Mouse (Mus musculus) forebrain, embryonic 12.5 days (tissue): ENCODE data around the gene Pmp22. TPM values are rescaled to one million over a fixed set of nuclear protein-coding genes. Genes with fewer than 3 reads are reported as not detected.

Source experiments
- ATAC-seq: fragments of 200-750 bp; cut with Nextera tagmentation; 2 replicates; pipeline ENCODE4 v1.8.0; 2017; ENCODE audit warnings: moderate TSS enrichment; ENCODE audit not compliant: low FRiP score
- H3K27ac ChIP-seq: fragments of 300-500 bp; sonication (generic); 2 replicates; pipeline ENCODE4 v1.5.1; 2016; ENCODE audit warnings: mild to moderate bottlenecking
- H3K27me3 ChIP-seq: fragments of 300-500 bp; sonication (generic); 2 replicates; pipeline ENCODE4 v1.6.1; 2016; ENCODE audit warnings: mild to moderate bottlenecking
- H3K36me3 ChIP-seq: fragments of 300-500 bp; sonication (generic); replicated peaks from 2 replicates; pipeline ENCODE4 v1.6.1; 2016; ENCODE audit warnings: mild to moderate bottlenecking
- H3K4me1 ChIP-seq: fragments of 300-500 bp; sonication (generic); 2 replicates; pipeline ENCODE4 v1.6.1; 2016
- H3K4me2 ChIP-seq: fragments of 300-500 bp; sonication (generic); 2 replicates; pipeline ENCODE4 v1.6.1; 2016; ENCODE audit warnings: mild to moderate bottlenecking, moderate library complexity
- H3K4me3 ChIP-seq: fragments of 300-500 bp; sonication (generic); replicated peaks from 2 replicates; pipeline ENCODE4 v1.5.1; 2016; ENCODE audit warnings: mild to moderate bottlenecking
- H3K9ac ChIP-seq: fragments of 300-500 bp; sonication (generic); 2 replicates; pipeline ENCODE4 v1.6.1; 2016; ENCODE audit warnings: mild to moderate bottlenecking
- H3K9me3 ChIP-seq: fragments of 300-500 bp; sonication (generic); 2 replicates; pipeline ENCODE4 v1.6.1; 2016
- WGBS: fragments of 180-500 bp; shearing (Covaris S2); methylation state at CpG from one replicate; pipeline ENCODE4 v1.1.7; 2016; 5-methylcytosine and 5-hydroxymethylcytosine counted together
- polyA plus RNA-seq: library from polyadenylated mRNA; unstranded; fragments of >200 nt; fragmentation: Nextera tagmentation; extraction: Ambion mirVana; gene quantifications from 2 replicates; pipeline ENCODE4 v1.2.1, GENCODE M21; 2016

Gene Pmp22
- polyA plus RNA-seq, 1 experiment from 2014 or later = 20.5 TPM

DNA sequence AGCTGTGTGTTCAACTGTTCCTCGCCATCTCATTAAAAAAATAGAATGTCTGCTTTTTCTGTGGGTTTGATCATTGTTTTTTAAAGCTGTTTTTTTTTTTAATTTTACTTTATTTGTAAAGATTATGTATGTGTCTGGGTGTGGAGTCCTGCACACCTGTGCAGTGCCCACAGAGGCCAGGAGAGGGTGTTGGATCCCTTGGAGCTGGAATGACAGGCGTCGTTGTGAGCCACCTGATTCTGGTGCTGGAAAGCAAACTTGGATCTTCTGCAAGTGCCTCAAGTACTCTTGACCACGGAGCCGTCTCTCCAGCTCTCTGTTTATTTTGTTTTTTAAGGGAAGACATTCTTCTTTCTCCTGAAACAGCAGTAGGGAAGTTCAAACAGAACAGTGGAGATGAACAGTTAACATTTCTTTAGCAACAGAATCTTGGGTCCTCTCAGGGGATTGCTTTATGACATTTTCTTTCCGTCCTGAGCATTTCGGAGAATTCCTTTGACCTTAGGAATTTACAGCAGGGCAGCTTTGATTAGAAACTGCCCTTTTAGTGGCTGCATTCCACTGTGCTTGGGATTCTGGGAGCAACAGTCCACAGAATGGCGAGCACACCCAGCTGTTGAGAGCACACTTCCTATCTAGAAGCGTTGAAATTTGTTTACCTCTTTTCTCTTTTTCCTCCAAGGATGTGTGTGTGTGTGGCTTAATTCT is 39.9 kb downstream of the Pmp22 start:
- ATAC-seq = no peak
- Histone ChIP-seq H3K9me3 (no peaks in the 10 kb centered on the region), H3K36me3 (no peaks in the 10 kb centered on the region), H3K4me3 (no peak overlapping the region), H3K27ac (no peak overlapping the region), H3K4me1 (no peaks in the 10 kb centered on the region), H3K4me2 (no peak overlapping the region), H3K27me3 (no peaks in the 10 kb centered on the region), H3K9ac (no peak overlapping the region)
- 60% methylated on average over 9 of the region's 9 CpGs for WGBS

- no peaks in the 10 kb centered on the region for H3K27me3 ChIP-seq
- H3K27ac ChIP-seq = no peak overlapping the region
- WGBS = 18% methylated on average over 1 of the region's 1 CpGs
- H3K36me3 ChIP-seq = no peaks in the 10 kb centered on the region
- H3K4me3 ChIP-seq = no peak overlapping the region
- no peak for ATAC-seq
- H3K4me1 ChIP-seq = 0 out of 2 replicates have a peak, but pooled peaks cover 4% of the 10 kb centered on the region
- H3K9ac ChIP-seq = no peak overlapping the region
- H3K4me2 ChIP-seq = no peak overlapping the region
- no peaks in the 10 kb centered on the region for H3K9me3 ChIP-seq
Observed at GRCm38 (mm10) chr11:63171977-63172376, 43.2 kb downstream of the Pmp22 start.

- no peaks in the 10 kb centered on the region for H3K9me3 ChIP-seq
- no peak overlapping the region for H3K9ac ChIP-seq
- no peaks in the 10 kb centered on the region for H3K36me3 ChIP-seq
- H3K27me3 ChIP-seq = 0 out of 2 replicates have a peak, but pooled peaks cover 4% of the 10 kb centered on the region
- 93% methylated on average over 5 of the region's 5 CpGs for WGBS
- H3K4me3 ChIP-seq = no peak overlapping the region
- H3K27ac ChIP-seq = no peak overlapping the region
- no peak for ATAC-seq
- H3K4me2 ChIP-seq = no peak overlapping the region
- H3K4me1 ChIP-seq = 0 out of 2 replicates have a peak, but pooled peaks cover 4% of the 10 kb centered on the region
Observed at GRCm38 (mm10) chr11:63173604-63174003, 44.8 kb downstream of the Pmp22 start.

DNA sequence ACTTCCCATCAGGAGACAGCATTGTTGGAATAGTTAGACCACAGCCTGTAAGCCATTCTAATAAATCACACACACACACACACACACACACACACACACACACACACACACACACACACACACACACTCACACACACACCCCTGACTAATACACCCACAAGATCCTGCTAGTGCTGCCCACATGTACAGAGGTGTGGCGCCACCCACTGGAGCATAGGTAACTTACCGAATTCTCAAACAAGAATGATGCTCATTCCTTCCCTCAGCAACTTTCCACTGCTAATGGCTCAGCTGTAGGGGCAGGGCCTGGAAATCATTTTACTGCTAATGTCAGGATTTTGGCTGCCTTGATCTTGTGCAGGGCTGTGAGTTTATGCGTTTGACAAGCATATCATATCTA is 46.5 kb downstream of the Pmp22 start:
- Histone ChIP-seq H3K4me2 (no peak overlapping the region), H3K9ac (no peak overlapping the region), H3K27ac (no peak overlapping the region), H3K4me3 (no peak overlapping the region), H3K4me1 (peaks cover 10% of the 10 kb centered on the region; the same call in 1 of the 2 replicates), H3K36me3 (no peaks in the 10 kb centered on the region), H3K27me3 (0 out of 2 replicates have a peak, but pooled peaks cover 4% of the 10 kb centered on the region), H3K9me3 (no peaks in the 10 kb centered on the region)
- WGBS = 35% methylated on average over 3 of the region's 3 CpGs
- ATAC-seq = no peak

GRCm38 (mm10) chr11:63176416-63176815 is 47.6 kb downstream of the Pmp22 start:
- H3K9ac ChIP-seq = no peak overlapping the region
- 0 out of 2 replicates have a peak, but pooled peaks cover 4% of the 10 kb centered on the region for H3K27me3 ChIP-seq
- H3K4me3 ChIP-seq = no peak overlapping the region
- no peak for ATAC-seq
- no peaks in the 10 kb centered on the region for H3K36me3 ChIP-seq
- no peaks in the 10 kb centered on the region for H3K9me3 ChIP-seq
- H3K4me1 ChIP-seq = peaks cover 18% of the 10 kb centered on the region; the same call in 1 of the 2 replicates
- no peak overlapping the region for H3K4me2 ChIP-seq
- H3K27ac ChIP-seq = no peak overlapping the region
- WGBS = 75% methylated on average over 7 of the region's 7 CpGs

GRCm38 (mm10) chr11:63180262-63181101 is 51.7 kb downstream of the Pmp22 start:
- Histone ChIP-seq H3K36me3 (no peaks in the 10 kb centered on the region), H3K27me3 (0 out of 2 replicates have a peak, but pooled peaks cover 4% of the 10 kb centered on the region), H3K9me3 (no peaks in the 10 kb centered on the region), H3K9ac (no peak overlapping the region), H3K4me3 (no peak overlapping the region), H3K4me1 (peaks cover 24% of the 10 kb centered on the region; the same call in 1 of the 2 replicates), H3K4me2 (no peak overlapping the region), H3K27ac (peak overlapping the region; percentile 31; the same call in 1 of the 2 replicates)
- peak; percentile 46; the same call in 1 of the 2 replicates for ATAC-seq
- WGBS = 31% methylated on average over 7 of the region's 7 CpGs

DNA sequence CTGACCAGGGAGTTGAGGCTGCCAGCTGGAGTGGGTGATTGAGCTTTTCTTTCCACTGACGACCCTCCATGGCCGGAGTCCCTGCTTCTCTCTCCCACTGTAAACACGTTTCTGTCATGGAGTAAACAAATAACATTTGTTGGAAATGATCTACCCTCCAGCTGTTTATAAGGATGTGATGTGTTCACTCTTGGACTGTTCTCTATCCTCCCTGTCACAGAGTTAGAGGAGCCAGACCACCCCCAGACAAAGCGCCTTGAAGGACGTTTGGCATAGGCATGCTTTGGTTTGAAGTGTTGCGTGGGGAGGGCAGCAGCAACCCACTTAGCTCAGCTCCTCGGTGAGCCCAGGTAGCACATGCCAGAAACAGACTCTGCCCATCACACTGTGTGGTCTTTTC is 60.0 kb downstream of the Pmp22 start:
- WGBS = 89% methylated on average over 7 of the region's 7 CpGs
- Histone ChIP-seq H3K36me3 (no peaks in the 10 kb centered on the region), H3K4me1 (no peaks in the 10 kb centered on the region), H3K9me3 (no peaks in the 10 kb centered on the region), H3K9ac (no peak overlapping the region), H3K27me3 (no peaks in the 10 kb centered on the region), H3K4me2 (no peak overlapping the region), H3K27ac (no peak overlapping the region), H3K4me3 (no peak overlapping the region)
- no peak for ATAC-seq

GRCm38 (mm10) chr11:63198070-63198469 is 69.3 kb downstream of the Pmp22 start:
- no peak for ATAC-seq
- Histone ChIP-seq H3K27me3 (no peaks in the 10 kb centered on the region), H3K4me3 (no peak overlapping the region), H3K9ac (no peak overlapping the region), H3K4me1 (peaks cover 4% of the 10 kb centered on the region), H3K9me3 (0 out of 2 replicates have a peak, but pooled peaks cover 5% of the 10 kb centered on the region), H3K27ac (no peak overlapping the region), H3K4me2 (no peak overlapping the region), H3K36me3 (no peaks in the 10 kb centered on the region)
- WGBS = 24% methylated on average over 4 of the region's 4 CpGs

- Histone ChIP-seq H3K27me3 (no peaks in the 10 kb centered on the region), H3K9ac (no peak overlapping the region), H3K4me3 (no peak overlapping the region), H3K9me3 (0 out of 2 replicates have a peak, but pooled peaks cover 5% of the 10 kb centered on the region), H3K36me3 (no peaks in the 10 kb centered on the region), H3K4me1 (peaks cover 4% of the 10 kb centered on the region), H3K4me2 (no peak overlapping the region), H3K27ac (no peak overlapping the region)
- no peak for ATAC-seq
- WGBS = 42% methylated on average over 3 of the region's 3 CpGs
Observed at GRCm38 (mm10) chr11:63201989-63202535, 73.3 kb downstream of the Pmp22 start.

Other genes with a start within 250 kb of the Pmp22 start
- 41.3 and 42.2 TPM in 2 replicates for gene Tvp23b, start 249.5 kb upstream of the Pmp22 start, polyA plus RNA-seq
- not detected in 2 replicates for gene Cdrt4, start 177.8 kb upstream of the Pmp22 start, polyA plus RNA-seq
- gene Tekt3, start 67.3 kb upstream of the Pmp22 start, polyA plus RNA-seq = not detected in 2 replicates